Mouse (Mus musculus): ENCODE measurements around the gene Tfg.

The Tfg gene

DNA sequence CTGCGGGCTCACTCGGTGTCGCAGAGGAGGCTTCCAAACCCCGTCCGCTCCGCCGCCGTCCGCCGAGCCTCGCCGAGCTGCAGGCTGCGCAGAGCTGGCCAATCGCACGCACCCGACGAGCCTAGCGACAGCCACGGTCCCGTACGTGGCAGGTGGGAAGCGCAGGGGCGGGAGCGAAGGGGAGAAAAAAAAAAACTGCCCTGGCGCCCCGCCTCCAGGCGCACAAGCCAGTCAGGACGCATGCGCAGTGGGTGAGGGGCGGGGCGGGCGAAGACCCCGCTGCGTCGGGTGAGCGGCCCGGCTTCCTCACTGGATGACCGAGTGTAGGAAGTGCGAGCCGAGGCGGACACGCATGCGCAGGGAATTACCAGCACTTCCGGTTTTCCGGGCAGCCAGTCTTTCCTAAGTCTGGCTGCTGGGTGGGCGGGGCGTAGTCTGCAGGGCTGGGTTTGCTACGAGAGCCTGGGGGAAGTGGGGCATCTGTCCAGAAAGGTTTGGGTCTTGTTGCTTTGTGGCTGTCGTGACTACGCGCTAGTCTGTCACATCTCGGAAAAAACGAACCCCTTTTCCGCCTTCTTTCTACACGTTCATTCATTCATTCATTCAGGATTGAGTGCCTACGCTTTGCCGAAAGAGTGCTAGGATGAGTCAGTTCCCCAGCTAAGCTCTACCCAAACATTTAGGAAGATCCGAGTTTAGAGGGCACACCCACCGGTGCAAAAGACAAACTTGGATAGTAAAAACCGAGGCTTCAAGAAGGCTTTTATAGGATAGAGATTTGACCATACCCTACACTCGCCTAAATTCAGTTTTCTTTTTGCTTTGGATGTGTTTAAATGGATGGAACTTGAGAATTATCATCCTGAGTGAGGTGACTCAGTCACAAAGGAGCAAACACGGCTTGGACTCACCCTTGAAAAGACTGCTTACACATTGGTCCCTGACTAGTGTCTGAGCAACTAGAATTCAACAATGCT is at the start of gene Tfg:
Gene Tfg (minus strand): TSS at position 227 of the 977 bp plus-strand sequence.
- peak; percentile 98 for DNase-seq (ENCODE audit: low spot score in 2 of 2)

GRCm38 (mm10) chr16:56729060-56729459 is 11.8 kb upstream of the Tfg start:
- no peak for DNase-seq (ENCODE audit: low spot score in 2 of 2)

DNA sequence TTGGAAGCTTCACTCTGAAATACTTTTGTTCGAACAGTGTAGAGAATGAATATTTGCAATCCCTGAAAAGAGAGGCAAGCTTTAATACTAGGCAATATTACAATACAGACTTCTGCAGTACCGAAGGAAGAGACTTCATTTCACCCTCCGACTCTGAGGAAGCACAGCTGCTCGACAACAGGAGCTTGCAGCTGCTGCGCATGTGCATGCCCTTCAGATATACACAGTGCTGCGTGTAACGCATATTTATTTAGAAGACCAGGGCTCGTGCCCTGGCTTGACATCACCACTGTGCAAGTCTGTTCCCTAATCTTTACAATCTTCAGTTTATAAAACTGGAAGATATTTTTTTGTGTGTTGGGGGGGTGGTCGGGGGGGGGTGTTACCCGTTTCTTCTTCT is 7.7 kb upstream of the Tfg start:
- DNase-seq (ENCODE audit: low spot score in 2 of 2) = no peak

DNA sequence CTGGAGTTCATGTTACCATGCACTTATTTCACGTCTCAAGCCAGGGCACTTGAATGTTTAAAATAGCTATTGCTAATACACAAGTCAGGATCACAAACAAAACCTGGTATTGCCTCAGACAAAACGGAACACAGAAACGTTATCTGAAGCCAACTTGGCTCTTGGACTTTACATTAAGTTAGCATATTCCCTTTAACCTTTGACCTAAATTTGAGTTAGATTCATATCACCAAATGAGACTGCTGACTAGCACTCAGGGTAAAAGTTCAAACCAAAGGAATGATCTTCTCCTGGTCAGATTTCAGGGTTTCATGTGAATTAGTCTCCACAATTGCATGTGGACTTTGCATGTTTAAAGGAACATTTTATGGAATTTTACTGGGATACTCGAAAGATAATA is 5.1 kb upstream of the Tfg start:
- DNase-seq (ENCODE audit: low spot score in 2 of 2) = no peak

- DNase-seq (ENCODE audit: low spot score in 2 of 2) = no peak
Observed at GRCm38 (mm10) chr16:56719031-56719430, 1.8 kb upstream of the Tfg start.

- peak; percentile 14 to 23 for DNase-seq (ENCODE audit: low spot score in 2 of 2)
Observed at GRCm38 (mm10) chr16:56716557-56717179, 582 bp downstream of the Tfg start.

DNA sequence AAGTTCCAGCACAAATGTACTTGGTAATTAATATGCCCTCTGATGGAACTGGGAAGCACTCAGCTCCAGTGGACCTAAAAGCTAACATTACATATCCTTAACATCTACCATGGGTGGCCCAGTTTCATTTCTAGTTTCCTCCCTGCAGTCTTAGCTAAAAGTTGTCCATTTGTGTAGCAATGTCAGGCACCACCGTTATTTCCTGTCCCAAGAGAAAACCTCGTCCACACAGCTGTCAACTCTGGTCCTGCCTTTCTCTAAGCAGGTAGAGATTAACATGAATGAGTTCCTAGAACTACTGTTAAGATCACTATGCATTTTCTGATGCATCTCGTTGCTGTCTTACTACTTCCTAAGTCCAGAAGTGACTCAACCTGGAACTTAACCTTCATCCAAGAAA is 1.6 kb downstream of the Tfg start:
- no peak for DNase-seq (ENCODE audit: low spot score in 2 of 2)

DNA sequence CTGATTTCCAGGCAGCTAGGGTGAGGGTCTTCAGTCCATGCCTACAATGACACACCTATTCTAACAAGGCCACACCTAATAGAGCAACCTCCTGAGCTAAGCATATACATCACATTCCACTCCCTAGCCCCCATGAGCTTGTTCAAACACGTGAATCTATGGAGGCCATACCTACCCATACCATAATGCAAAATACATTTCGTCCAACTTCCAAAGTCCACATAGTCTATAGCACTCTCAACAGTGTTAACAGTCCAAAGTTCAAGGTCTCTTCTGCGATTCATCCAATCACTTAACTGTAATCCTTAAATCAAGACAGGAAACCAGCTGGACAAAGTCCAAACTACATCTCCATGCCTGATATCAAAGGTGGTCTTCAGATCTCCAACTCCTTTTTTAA is 7.2 kb downstream of the Tfg start:
- DNase-seq (ENCODE audit: low spot score in 2 of 2) = no peak

DNA sequence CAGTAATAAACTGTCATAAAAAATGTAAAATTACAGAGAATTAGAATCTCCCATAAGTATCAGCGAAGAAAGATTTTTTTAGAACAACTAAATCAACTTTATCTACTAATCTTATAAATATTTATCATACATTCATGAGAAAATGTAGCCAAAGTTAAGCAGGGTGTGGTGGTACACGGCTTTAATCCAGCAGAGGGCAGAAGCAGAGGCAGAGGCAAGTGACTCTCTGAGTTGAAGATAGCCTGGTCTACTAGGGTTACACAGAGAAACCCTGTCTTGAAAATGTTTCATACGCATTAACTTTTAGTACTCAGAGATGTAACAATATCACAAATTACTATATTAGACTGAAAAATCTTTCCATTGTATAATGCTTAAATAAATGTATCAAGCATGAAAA is 11.5 kb downstream of the Tfg start:
- DNase-seq (ENCODE audit: low spot score in 2 of 2) = no peak

DNA sequence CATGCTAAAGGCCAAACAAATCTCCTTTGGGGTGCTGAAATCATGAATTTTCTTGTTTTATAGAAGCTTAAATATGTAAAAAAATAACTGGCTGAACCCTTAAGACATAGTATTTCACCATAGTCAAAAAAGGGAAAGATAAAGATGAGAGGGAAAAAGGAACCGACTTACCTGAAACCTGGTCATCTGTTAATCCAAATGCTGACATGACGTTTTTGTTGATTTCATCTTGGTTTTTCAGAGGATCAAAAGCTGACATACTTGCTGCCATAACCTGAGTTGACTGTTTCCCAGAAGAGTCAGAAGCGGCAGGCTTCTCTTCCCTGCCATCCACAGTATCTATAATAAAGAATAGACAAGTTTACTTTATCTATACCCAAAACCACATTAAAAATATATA is 16.4 kb downstream of the Tfg start:
- no peak for DNase-seq (ENCODE audit: low spot score in 2 of 2)

DNA sequence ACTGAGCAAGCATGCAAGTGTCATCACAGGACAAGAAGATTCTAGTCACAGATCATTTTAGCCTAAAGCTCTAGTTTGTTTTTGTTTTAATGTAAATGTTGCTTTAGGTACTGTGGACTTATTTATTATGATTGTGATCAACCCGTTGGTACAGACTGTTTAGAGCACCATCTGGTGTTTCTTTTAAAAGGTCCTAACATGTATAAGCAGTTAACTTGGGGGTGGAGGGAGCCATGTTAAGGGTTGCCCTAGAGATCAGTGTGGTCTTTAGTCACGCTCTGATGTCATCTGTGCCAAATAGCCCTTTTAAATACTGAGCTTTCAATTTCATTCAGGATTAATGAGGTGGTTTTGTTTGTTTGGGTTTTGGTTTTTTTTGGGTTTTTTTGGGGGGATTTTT is 20.8 kb downstream of the Tfg start:
- no peak for DNase-seq (ENCODE audit: low spot score in 2 of 2)

- DNase-seq (ENCODE audit: low spot score in 2 of 2) = no peak
Observed at GRCm38 (mm10) chr16:56690715-56691114, 26.5 kb downstream of the Tfg start.

DNA sequence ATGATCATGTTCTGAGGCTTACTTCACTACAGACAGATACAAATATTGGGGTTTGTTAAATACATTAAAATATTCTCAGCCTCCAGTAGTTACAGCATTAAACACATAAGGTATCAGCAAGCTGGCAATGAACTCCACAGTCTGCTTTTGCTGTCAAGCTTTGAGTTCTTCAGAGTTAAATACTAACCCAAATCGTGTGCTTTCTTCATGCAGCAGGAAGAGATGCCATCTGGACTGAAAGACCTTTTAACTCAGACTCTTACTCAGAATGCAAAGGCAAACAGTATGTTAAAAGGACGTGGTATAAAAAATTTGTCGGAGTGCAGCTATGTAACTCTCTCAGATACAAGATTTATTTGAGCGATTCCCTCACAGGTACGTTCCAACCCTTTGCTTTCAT is 30.5 kb downstream of the Tfg start:
- DNase-seq (ENCODE audit: low spot score in 2 of 2) = no peak

- no peak for DNase-seq (ENCODE audit: low spot score in 2 of 2)
Observed at GRCm38 (mm10) chr16:56681010-56681645, 36.1 kb downstream of the Tfg start.

- no peak for DNase-seq (ENCODE audit: low spot score in 2 of 2)
Observed at GRCm38 (mm10) chr16:56677146-56677545, 40.1 kb downstream of the Tfg start.

- no peak for DNase-seq (ENCODE audit: low spot score in 2 of 2)
Observed at GRCm38 (mm10) chr16:56673420-56673819, 43.8 kb downstream of the Tfg start.

GRCm38 (mm10) chr16:56670941-56671340 is 46.3 kb downstream of the Tfg start:
- no peak for DNase-seq (ENCODE audit: low spot score in 2 of 2)

DNA sequence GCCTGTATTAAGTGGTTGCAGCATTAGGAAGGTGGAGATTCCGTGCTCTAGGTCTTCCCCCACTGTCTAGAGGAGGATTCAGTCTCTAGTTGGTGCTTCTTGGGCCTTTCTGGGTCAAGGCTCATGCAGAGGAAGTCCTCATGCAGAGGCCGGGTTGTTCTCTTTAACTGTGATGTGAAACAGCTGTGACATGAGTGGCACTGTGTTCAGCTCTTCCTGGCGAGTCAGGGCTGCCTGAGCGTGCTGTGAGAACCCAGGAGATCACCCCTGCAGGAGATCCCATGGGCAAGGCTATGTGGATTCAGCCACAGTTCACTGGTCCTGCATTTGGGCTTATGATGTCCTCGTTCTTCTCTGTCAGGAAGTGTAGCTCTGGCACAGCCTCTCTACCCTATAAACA is 47.7 kb downstream of the Tfg start:
- DNase-seq (ENCODE audit: low spot score in 2 of 2) = no peak

DNA sequence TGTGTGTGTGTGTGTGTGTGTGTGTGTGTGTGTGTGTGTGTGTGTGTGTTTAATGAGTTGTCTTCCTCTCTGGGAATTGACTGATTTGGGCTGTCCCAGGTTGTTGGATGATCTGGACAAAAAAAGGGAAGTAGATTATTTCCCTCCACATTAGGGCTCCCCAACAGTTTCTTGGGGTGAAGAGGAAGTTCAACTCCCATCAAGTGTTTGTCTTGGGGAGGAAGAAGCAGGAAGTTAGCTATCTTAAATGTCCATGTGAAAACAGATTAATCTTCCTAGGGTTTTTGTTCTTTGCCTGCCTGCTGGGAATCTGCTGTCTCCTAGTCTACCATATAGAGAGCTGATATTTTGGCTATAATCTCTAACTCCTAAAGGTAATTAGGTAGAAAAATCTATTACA is 58.4 kb downstream of the Tfg start:
- no peak for DNase-seq (ENCODE audit: low spot score in 2 of 2)

- no peak for DNase-seq (ENCODE audit: low spot score in 2 of 2)
Observed at GRCm38 (mm10) chr16:56655193-56655910, 61.9 kb downstream of the Tfg start.

DNA sequence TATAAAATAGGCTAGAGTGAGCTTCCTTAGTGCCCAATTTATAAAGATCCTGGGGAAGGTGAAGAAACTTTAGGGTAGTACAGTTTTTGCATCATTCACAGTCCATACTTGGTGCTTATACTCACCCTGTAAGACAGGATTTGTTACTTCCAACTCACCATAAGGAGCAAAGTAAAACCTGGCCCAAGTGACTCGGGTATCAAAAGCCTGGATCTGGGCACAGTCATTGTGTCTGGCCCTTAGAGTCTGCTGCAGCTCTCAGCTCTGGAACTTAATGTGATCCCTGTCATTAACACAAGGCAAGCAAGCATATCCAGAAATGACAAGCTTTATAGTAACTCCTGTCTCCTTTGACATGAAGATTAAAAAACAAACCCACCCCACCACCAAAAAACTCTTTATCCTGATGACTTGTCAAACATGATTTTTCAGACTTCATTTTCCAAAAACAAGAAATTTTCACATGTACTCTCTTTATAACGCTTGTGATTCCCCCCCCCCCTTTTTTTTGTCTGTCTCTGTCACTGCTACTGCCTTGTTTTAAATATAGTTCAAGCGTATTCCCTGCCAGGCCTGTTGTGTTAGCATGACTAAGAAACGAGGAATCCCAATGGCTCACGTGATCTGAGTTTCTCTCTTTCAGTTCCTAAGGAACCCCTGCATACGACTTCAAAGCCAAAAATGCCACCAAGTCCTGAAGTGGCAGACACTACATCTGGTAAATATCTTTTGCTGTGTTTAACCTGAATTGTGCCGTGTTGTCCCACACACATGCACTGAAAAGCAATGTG is 70.7 kb downstream of the Tfg start:
- no peak for DNase-seq (ENCODE audit: low spot score in 2 of 2)

Data from frontal cortex, postnatal 14 days (tissue).